Mouse (Mus musculus) C2C12 (cell line): ENCODE data around the gene Otub2. TPM values are rescaled to one million over a fixed set of nuclear protein-coding genes. Genes with fewer than 3 reads are reported as not detected.
"Not testable (repeated sequence)": the region's sequence is repeated elsewhere in the genome, so short reads cannot be mapped to it uniquely, and the experiment has no call there.

Experiments
- H3K27me3 ChIP-seq: one replicate; pipeline ENCODE4 v1.6.1; 2011; ENCODE audit not compliant: control insufficient read depth, insufficient read depth, insufficient read length
- H3K36me3 ChIP-seq: one replicate; pipeline ENCODE4 v1.6.1; 2011; ENCODE audit not compliant: control insufficient read depth, insufficient read depth
- H3K4me3 ChIP-seq: one replicate; pipeline ENCODE4 v1.5.1; 2011; ENCODE audit warnings: mild to moderate bottlenecking, control low read depth; ENCODE audit not compliant: poor library complexity, insufficient read depth, severe bottlenecking
- H3K79me2 ChIP-seq: one replicate; pipeline ENCODE4 v1.6.1; 2011; ENCODE audit not compliant: control insufficient read depth, insufficient read depth
- H3K79me3 ChIP-seq: one replicate; pipeline ENCODE4 v1.6.1; 2011; ENCODE audit warnings: low read depth, control low read depth
- H3ac ChIP-seq: one replicate; pipeline ENCODE3; 2011; ENCODE audit warnings: low read depth; ENCODE audit not compliant: control insufficient read depth, insufficient read length
- CEBPB ChIP-seq: IDR thresholded peaks from one replicate; pipeline ENCODE4 v1.6.1; 2011; ENCODE audit warnings: low read depth, mild to moderate bottlenecking, control low read depth, moderate library complexity
- CTCF ChIP-seq: IDR thresholded peaks from one replicate; pipeline ENCODE4 v1.5.1; 2011; ENCODE audit not compliant: control insufficient read depth, insufficient read depth, insufficient read length
- FOSL1 ChIP-seq: IDR thresholded peaks from one replicate; pipeline ENCODE4 v1.8.0; 2011; ENCODE audit warnings: mild to moderate bottlenecking, low read length; ENCODE audit not compliant: poor library complexity, insufficient read depth, severe bottlenecking
- MAX ChIP-seq: IDR thresholded peaks from one replicate; pipeline ENCODE4 v1.6.1; 2011; ENCODE audit warnings: mild to moderate bottlenecking, control low read depth
- MYOD1 ChIP-seq: IDR thresholded peaks from one replicate; pipeline ENCODE4 v1.6.1; 2011; ENCODE audit warnings: low read depth; ENCODE audit not compliant: control insufficient read depth, insufficient read length
- MYOG ChIP-seq: IDR thresholded peaks from one replicate; pipeline ENCODE4 v1.6.1; 2011; ENCODE audit not compliant: control insufficient read depth, insufficient read length; ENCODE audit errors: extremely low read depth
- USF1 ChIP-seq: IDR thresholded peaks from one replicate; pipeline ENCODE4 v1.6.1; 2011; ENCODE audit warnings: low read depth, mild to moderate bottlenecking, control low read depth, moderate library complexity
- polyA plus RNA-seq: library from polyadenylated mRNA; unstranded; fragments of >200 nt; fragmentation: generic; extraction: Trizol; gene quantifications from one replicate; pipeline ENCODE4 v1.2.1, GENCODE M21; 2012; ENCODE audit warnings: missing spikeins

Otub2 gene
- polyA plus RNA-seq, 1 experiment, result 4.5 TPM

DNA sequence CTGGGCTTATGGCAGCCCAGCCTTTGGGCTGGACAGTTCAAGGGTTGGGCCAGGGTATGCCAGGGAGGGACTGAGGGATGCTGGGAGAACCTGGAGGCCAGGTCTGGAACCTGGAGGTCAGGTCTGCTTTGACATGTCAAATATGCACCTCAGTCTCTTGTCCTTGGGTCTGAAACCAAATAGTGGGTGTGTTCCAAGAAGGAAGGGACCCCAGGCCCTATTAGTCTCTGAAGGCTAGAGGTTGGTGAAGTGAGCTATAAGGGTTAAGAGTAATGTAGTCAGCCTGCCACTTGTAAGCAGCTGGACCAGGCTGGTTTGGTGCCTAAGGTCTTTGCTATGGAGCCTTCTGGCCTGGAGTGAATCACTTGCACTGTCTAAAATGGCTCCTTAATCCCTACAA lies 46.4 kb downstream of the Otub2 start:
- H3K79me2 ChIP-seq, result no peaks in the 10 kb centered on the region
- H3ac ChIP-seq, result no peak overlapping the region
- no peak for TF ChIP-seq MAX
- no peak for TF ChIP-seq MYOD1
- no peak for TF ChIP-seq FOSL1
- TF ChIP-seq MYOG, result no peak
- TF ChIP-seq CTCF, result no peak
- no peak for TF ChIP-seq CEBPB
- no peak for TF ChIP-seq USF1
- peak overlapping the region; percentile 29 for H3K4me3 ChIP-seq
- H3K27me3 ChIP-seq, result no peaks in the 10 kb centered on the region
- H3K36me3 ChIP-seq, result no peaks in the 10 kb centered on the region
- no peaks in the 10 kb centered on the region for H3K79me3 ChIP-seq

DNA sequence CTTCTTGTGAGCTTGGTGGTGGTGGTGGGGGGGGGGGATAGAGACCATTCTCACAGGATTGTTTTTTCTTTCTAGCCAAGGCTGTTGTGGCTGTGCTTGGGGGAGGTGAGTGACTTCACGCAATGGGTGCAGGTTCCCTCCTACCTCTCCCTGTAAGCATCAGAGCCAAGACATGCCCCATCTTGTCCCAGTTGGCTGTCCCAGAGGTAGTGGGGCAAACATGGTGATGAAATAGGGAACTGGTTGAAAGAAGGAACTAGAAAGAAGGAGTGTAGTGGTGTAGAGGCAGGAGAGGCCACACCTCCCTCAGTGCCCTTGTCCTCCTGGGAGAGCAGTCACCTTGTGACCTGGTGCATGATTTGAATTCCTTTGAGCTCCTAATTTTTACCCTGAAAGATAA lies 49.1 kb downstream of the Otub2 start:
- Histone ChIP-seq H3ac (no peak overlapping the region), H3K4me3 (no peak overlapping the region), H3K79me2 (no peaks in the 10 kb centered on the region), H3K36me3 (no peaks in the 10 kb centered on the region), H3K79me3 (no peaks in the 10 kb centered on the region), H3K27me3 (no peaks in the 10 kb centered on the region)
- no peak for TF ChIP-seq MYOG
- TF ChIP-seq CEBPB, result no peak
- TF ChIP-seq CTCF, result no peak
- TF ChIP-seq USF1, result no peak
- TF ChIP-seq MYOD1, result no peak
- no peak for TF ChIP-seq MAX
- TF ChIP-seq FOSL1, result no peak

DNA sequence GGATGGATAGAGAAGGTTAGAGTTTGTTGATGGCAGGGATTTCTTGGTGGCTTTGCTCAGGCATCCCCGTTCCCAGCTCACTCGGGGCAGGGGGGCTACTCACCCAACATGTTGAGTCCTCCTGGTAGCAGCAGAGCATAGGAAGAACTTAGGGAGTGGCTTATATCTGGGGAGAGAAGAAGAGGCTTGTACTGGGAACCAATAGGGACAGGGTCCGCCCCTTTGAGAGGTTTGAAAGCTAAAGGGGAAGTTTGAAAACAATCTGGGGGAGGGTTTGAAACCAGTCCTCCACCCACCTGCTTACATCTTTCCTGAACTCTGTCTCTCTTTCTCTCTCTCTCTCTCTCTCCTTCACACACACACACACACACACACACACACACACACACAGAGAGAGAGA lies 55.0 kb downstream of the Otub2 start, which contains the start of gene Ifi27l2a:
Gene Ifi27l2a, minus strand, starts transcription at position 157 of the 400 bp plus-strand sequence.
- H3ac ChIP-seq, result no peak within 1 kb of the TSS
- peaks cover 4% of the 10 kb centered on the region for H3K27me3 ChIP-seq
- no peak for TF ChIP-seq MYOG
- TF ChIP-seq MAX, result no peak
- no peak for TF ChIP-seq USF1
- no peak for TF ChIP-seq MYOD1
- TF ChIP-seq FOSL1, result no peak
- TF ChIP-seq CTCF, result no peak
- H3K36me3 ChIP-seq, result no peaks in the 10 kb centered on the region
- no peaks in the 10 kb centered on the region for H3K79me2 ChIP-seq
- H3K79me3 ChIP-seq, result no peaks in the 10 kb centered on the region
- H3K4me3 ChIP-seq, result no peak within 1 kb of the TSS

DNA sequence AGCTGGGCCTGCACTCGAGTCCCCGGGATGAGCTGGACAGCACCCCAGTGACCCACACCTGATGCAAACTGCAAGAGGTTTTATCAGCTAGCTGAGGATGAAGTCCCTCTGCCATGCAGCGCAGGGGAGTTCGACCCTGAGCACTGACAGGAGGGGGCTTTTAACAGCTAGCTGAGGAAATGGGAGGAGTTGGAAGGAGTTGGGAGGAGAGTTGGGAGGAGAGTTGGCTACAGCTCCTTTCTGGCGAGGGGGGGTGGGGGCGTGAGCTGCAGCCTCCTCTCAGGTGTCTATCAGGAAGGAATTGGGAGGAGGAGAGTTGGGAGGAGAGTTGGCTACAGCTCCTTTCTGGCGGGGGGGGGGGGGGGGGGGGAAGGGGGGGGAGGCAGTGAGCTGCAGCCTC lies 55.8 kb downstream of the Otub2 start:
- H3K79me3 ChIP-seq, H3ac ChIP-seq, H3K36me3 ChIP-seq, H3K27me3 ChIP-seq, H3K4me3 ChIP-seq, H3K79me2 ChIP-seq: not testable (repeated sequence)

DNA sequence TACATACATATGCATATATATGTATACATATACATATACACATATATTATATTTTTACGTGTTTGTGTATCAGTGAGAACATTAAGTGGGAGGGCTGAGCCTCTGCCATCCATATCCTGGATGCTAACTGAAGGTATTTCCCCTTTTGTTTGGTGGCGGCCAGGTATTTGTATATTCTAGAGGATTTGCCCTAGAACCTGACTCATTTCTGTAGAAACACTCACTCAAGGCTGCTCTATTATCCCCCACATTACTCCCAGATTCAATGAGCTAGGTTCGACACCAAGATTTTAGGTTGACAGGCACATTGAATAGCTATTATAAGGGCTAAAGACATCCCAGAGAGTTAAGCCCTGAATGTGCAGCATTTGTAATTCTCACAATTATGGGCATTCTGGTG lies 56.6 kb downstream of the Otub2 start:
- Histone ChIP-seq H3K36me3 (no peaks in the 10 kb centered on the region), H3ac (no peak overlapping the region)
- no peak for TF ChIP-seq CEBPB
- no peak for TF ChIP-seq USF1
- no peak for TF ChIP-seq FOSL1
- no peak for TF ChIP-seq MAX
- TF ChIP-seq MYOG, result no peak
- TF ChIP-seq MYOD1, result no peak
- TF ChIP-seq CTCF, result no peak

DNA sequence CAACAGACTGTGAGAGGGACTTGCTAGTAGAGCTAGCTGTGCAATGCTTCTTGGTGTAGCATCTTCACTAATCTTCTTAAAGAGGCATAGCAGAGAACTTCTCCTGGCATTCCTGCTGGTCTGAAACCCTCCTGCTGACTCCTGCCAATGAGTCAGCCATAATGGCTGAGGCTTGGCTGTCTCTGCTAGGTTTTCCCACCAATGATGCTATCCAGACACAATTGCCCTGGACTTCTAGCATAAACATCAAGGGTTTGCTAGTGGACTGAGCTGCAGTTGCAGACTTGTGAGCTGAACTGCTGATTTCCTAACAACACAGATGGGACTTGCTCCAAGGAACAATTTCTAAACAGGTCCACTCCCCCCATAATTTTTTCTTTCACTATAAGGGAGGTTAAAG lies 64.9 kb downstream of the Otub2 start:
- H3ac ChIP-seq, result no peak overlapping the region
- no peak overlapping the region for H3K4me3 ChIP-seq
- TF ChIP-seq USF1 (no peak), CTCF (no peak), CEBPB (no peak), MYOG (no peak), MYOD1 (no peak), MAX (no peak), FOSL1 (no peak)
- H3K27me3 ChIP-seq, result no peaks in the 10 kb centered on the region
- no peaks in the 10 kb centered on the region for H3K36me3 ChIP-seq
- no peaks in the 10 kb centered on the region for H3K79me3 ChIP-seq
- no peaks in the 10 kb centered on the region for H3K79me2 ChIP-seq

More for the DNA sequence above, 56.6 kb downstream of the Otub2 start:
- H3K79me2 ChIP-seq, result no peaks in the 10 kb centered on the region
- H3K4me3 ChIP-seq, result no peak overlapping the region
- H3K27me3 ChIP-seq, result peaks cover 4% of the 10 kb centered on the region
- no peaks in the 10 kb centered on the region for H3K79me3 ChIP-seq

Other genes starting within 250 kb of the Otub2 start
- not detected for gene Prima1, start 146.5 kb upstream of the Otub2 start, polyA plus RNA-seq
- not detected for gene Fam181a, start 77.7 kb upstream of the Otub2 start, polyA plus RNA-seq
- gene Asb2, start 32.7 kb upstream of the Otub2 start, polyA plus RNA-seq, result 0.97 TPM
- gene 9330161L09Rik, start 19.1 kb downstream of the Otub2 start, polyA plus RNA-seq, result 0.69 TPM
- gene Ddx24, start 37.1 kb downstream of the Otub2 start, polyA plus RNA-seq, result 68.6 TPM
- 55.2 TPM for gene Ifi27, start 45.5 kb downstream of the Otub2 start, polyA plus RNA-seq
- gene Ifi27l2a, start 55.0 kb downstream of the Otub2 start, polyA plus RNA-seq, result 0.53 TPM
- gene Ifi27l2b, start 68.5 kb downstream of the Otub2 start, polyA plus RNA-seq, result 0.12 TPM
- 0.09 TPM for gene Ppp4r4, start 143.6 kb downstream of the Otub2 start, polyA plus RNA-seq
- not detected for gene Serpina10, start 242.8 kb downstream of the Otub2 start, polyA plus RNA-seq